Mouse (Mus musculus): ENCODE measurements around the gene Psme3.
"Not testable (repeated sequence)": the region's sequence is repeated elsewhere in the genome, so short reads cannot be mapped to it uniquely, and the experiment has no call there.

- TF ChIP-seq CTCF, EP300 (IDR thresholded peaks at IDR 0.05; ENCODE audit: low read depth): not testable (repeated sequence)
These were observed 9.2 kb downstream of the Psme3 start for GRCm38 (mm10) chr11:101325201-101325600.

All from liver, embryonic 14.5 days (tissue).